Mouse (Mus musculus) embryo, embryonic 11 days (tissue): Measurements from ENCODE around the gene Papss2.
A peak's percentile ranks its signal among the peaks of the same experiment; 100 is the strongest.
"Not testable (repeated sequence)": the region's sequence is repeated elsewhere in the genome, so short reads cannot be mapped to it uniquely, and the experiment has no call there.

ENCODE experiments used
- DNase-seq: peaks from one replicate; pipeline ENCODE4 v3.0.0-alpha.2; 2015

Gene Papss2

DNA sequence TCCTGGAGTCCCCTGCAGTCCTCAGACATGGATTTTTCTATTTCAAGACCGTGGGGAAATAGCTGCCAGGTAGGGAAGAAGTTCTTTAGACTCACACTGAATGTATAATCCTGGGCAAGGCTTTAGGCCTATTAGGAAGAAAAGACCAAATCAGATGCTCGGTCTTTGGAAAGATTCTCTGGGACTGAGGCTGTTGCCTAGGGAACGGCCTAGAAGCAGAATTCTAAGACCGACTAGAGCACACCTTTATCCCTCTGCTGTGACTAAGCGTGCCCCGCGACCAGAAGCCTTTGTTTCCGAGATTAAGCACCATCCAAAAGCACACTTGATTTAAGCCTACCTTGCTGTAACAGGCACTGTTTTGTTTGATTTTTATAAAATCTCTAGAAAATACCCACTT is 46.4 kb downstream of the Papss2 start:
- DNase-seq: no peak

DNA sequence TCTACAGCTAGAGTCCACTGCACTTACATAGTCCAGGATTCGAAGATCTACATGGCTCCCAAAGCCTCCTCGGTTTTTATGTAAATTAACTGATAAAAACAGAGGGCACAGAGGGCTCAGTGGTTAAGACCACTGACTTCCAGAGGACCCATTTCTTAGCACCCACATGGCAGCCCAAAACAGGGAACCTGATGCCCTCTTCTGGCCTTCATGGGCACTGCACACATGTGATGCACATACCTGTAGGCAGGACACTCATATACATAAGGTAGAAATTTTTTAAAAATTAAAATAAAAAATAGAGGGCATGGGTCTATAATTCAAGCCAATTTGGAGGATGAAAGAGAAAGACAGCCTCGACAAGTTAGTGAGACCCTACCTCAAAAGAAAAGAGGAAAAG is 48.1 kb downstream of the Papss2 start:
- DNase-seq: no peak

DNA sequence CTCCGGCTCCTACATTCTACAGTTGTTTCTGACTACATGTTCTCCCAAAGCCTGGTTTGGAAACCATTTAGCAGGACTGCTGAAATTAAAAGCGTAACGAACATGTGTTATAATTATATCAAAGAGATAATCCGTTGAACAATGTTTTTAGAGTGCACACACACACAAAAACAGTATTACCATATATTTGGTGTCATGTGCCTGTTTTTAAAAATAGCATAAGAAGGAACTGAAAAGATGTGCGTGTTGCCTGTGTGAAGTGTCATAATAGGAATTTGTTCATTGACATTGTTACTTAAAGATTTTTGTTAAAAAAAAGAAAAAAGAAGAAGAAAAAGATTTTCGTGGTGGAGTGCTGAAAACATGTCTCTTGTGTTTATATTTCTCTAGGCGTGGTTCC is 50.3 kb downstream of the Papss2 start:
- DNase-seq: no peak

DNA sequence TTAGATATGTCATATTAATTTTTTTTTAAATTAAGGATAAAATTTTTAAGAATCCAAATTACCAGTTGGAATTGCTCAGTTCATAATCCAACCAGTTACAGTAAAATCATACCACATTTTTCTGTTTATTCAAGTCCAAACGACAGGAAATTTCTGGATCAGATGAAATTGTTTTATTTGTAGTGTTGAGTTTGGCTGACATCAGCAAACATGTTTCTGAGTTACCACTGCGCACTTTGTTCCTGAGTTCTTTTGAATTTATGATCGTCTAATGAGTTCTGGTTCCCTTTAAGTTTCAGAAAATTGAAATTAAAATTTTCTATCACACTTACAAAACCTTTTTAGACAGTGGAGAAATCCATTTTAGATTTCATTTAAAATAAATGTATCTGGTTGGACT is 50.8 kb downstream of the Papss2 start:
- DNase-seq: no peak

DNA sequence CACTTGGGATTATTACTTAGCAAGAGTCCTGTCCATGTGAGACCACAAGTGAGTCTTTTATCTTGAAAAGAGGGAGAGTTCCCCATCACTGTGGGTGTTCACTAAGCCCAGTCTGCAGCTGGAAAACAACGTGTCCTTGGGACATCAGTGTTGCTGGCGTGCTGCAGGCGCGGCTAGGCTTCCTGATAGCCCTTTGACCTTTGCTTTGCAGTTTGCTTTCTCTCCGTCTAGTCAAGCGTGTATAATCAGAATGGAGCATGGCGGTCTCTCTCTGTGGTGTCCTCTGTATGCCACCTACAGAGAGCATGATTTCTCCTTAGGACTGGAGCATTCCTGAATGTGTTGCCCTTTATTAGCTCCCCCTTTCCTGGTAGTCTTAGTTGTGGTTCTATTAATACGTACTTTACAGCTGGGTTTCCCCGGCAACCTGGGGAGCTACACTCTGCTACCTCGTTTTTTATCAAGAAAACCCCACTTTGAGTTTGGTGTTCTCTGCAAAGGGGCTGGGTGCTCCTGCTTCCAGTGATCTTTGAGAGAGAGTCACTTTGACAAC is 52.5 kb downstream of the Papss2 start:
- peak; percentile 47 for DNase-seq

DNA sequence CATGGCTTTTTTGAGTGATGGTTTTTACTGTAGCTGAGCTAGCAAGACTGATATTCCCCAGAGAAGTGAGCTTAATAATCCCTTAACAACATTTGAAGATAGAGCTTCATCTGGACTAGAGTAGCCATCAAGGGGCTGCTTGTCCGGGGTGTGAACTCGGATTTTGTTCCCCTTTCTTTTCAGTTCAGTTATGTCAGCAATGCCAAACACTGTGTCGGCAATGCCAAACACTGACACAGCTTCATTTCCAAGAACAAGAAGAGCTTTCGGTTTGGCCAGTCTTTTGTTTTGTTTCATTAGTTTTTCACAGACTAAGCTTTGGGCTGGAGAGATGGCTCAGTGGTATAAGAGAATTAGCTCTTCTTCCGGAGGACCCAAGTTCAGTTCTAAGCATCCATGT is 55.5 kb downstream of the Papss2 start:
- no peak for DNase-seq

DNA sequence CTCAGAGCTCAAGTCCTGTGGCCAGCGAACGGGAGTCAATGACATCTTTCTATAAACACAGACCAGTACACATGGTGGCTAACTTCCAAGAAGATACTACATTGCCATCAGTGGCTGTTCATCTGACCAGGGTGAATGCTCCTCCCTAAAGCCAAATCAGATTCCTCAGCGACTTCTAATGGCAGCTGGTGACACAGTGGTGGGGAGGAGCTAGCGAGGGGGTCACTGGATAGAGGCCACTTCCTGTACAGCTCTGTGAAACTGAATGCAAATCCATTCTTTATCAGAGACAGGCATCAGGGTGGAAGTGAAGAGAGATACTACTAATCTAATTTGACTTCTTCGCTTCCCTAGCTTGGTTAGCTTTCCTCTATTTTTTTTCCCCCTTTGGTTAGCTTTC is 57.5 kb downstream of the Papss2 start:
- no peak for DNase-seq

DNA sequence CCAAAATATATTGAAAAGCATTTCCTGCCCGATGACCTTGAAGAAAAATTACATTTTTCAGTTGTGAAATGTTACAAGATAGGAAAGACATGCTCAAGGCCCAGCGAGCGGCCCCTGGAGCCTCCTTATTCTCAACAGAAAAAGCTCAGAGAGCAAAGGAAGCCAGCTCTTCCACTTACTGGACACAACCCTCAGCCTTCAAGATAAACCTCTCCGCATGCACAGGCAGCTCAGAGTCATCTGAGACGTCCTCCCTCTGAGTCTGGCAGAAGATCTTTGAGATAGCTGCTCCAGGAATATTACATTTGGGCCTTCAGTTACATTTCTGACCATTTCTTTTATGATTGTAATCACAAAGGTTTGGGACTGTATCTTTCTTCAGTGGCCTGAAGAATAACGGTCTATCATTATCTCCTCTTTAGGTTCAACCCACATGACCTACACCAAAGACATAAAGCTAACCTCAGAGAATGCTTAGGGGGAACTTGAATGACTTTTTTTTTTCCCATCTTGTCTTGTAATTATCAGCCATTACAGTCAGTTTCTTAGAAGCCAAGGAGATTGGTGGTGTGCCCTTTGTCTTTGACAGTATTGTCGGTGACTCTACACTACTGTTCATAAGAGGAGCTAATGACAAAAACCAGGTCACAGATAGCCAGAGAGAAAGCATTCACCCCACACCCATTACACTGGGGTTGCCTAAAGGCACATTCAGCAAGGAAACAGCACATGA is 58.2 kb downstream of the Papss2 start:
- DNase-seq: no peak

DNA sequence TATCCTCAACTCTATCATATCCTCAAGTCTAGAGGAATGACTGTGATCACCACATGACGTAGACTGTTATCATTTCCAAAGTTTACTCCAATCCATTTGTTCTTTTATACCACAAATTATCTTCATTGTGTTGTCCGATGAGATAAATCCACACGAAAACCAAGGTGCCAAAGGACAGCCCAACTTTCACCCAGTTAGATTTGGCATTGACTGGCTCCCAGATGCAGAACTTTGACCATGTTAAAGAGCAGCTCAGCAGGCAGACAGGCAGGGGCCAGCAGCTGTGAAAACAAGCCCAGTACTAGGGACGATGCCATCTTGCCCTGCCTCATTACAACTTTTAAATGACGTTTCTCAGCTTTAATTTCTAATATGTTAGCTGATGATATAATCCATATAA is 63.8 kb downstream of the Papss2 start:
- DNase-seq: no peak

DNA sequence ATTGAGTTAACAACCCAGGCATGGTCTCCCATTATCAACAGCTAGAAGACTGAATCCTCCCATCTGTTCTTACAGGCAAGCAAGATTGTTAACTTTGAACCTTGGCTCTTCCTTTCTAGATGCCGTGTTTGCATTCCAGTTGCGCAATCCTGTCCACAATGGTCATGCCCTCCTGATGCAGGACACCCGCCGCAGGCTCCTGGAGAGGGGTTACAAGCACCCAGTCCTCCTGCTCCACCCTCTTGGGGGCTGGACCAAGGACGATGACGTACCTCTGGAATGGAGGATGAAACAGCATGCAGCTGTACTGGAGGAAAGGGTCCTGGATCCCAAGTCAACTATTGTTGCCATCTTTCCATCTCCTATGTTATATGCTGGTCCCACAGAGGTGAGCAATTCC is 67.3 kb downstream of the Papss2 start:
- DNase-seq: no peak

DNA sequence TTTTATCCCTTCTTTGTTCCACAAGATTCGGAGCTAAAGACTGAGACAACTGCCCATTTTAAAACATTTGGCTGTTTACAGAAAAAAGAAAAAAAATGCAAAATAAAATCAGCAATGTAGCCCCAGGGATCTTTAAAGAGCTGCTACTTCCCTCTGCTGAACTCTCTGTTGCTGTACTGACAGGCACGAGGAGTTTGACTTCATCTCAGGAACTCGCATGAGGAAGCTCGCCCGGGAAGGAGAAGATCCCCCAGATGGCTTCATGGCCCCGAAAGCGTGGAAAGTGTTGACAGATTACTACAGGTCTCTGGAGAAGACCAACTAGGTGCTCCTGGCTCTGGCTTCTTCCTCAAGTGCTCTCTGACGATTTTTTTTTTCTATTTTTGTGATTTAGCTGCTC is 69.7 kb downstream of the Papss2 start:
- no peak for DNase-seq

DNA sequence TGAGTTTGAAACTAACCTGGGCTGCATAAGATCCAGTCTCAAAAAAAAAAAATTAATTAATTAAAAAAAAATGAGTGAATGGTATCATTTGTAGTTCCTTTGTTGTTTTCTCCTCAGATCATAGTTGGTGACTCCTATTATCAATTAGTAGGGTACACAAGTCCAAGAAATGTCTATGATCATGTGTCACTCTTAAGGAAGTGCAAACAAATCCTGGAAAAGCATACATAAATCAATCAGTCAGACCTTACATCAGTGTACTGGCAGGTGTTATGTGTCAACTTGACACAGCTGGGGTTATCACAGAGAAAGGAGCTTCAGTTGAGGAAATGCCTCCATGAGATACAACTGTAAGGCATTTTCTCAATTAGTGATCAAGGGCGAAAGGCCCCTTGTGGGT is 72.2 kb downstream of the Papss2 start:
- not testable (repeated sequence) for DNase-seq

DNA sequence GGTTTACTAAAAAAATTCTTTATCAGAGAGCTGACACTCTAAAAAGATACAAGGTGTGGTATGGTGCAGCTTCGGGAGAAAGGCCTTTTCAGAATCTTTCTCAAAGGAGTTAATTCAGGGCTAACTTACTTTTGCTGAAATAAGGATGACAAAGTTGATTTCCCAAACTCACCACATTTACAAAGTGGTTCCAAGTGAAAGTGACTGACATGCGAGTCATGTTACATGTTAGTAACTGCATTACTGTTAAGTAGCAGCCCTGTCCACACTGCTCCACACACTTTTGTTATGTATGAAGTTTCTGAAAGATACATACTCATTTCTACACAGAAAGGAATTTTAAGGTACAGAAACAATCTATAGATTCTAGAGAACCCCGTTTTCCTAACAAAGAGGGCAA is 80.2 kb downstream of the Papss2 start:
- no peak for DNase-seq

DNA sequence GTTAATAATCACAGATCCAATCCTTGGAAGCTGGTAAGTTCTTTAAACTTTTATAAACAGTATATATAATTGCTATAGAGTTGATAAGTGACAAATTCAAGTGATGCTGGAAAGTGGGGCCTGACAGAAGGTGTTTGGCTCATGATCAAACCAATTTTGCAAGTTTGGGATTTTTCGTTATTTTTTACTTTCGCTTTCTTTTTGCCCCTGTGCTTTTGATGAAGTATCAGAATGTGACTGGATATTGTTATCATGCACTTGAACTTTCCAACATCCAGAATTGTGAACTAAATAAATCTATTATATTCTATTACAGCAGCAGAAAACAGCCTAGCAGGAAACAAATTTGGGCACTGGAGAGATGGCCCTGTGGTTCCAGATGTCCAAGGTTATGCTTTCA is 85.3 kb downstream of the Papss2 start:
- no peak for DNase-seq

DNA sequence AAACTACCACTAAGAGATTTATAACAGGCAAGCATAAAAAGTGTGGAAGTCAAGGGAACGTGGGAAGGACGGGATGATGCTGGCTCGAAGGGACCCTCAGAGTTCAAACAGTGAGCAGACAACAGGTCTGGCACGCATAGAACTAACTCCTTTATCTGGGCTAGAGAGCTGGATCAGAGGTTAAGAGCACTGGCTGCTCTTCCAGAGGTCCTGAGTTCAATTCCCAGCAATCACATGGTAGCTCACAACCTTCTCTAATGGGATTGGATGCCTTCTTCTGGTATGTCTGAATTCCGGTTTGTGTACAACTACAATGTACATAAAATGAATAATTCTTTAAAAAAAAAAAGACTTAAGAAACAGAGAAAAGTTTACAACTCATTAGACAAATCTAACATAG is 87.5 kb downstream of the Papss2 start:
- DNase-seq: no peak

DNA sequence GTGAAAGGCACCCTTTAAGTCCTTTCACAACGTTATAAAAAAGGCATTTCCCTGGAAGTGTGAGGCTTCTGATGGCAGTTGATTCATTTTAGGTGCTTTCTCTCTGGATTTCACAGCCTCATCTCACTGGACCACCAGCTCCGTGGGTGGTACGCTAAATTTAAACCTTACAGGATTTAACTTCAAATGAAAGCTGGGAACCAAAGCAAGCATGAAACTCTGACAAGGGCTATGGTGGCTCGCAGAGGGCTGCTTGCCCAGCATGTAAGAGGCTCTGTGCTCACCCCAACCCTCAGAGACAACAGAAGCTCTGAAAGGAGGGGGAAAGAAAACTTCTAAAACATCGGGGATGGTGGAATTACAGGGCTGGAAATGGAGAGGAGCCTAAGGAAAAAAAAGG is 92.1 kb downstream of the Papss2 start:
- no peak for DNase-seq

DNA sequence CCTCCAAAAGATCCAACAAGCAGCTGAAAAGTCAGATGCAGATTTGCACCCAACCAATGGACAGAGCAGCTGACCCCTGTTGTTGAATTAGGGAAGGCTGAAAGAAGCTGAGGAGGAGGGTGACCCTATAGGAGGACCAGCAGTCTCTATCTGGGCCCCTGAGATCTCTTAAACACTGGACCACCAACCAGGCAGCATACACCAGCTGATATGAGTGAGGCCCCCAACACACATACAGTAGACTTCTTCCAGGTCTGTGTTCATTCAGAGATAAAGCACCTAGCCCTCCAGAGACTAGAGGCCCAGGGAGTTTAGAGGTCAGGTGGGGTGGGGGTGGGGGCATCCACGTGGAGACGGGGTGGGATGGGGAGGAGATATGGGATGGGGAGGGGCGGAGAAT is 92.6 kb downstream of the Papss2 start:
- not testable (repeated sequence) for DNase-seq

DNA sequence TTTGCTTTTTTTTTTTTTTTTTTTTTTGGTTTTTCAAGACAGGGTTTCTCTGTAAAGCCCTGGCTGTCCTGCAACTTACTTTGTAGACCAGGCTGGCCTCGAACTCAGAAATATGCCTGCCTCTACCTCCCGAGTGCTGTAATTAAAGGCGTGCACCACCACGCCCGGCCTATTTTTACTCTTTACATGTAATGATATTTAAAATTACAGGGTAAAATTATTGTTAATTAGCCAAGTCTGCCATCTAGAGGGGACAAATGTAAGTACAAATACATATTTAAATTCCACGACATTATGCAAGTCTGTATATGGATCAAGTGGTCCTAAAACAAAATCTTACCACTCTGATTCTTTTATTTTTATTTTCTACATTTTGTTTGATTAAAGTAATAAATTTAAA is 94.1 kb downstream of the Papss2 start:
- peak; percentile 41 for DNase-seq

DNA sequence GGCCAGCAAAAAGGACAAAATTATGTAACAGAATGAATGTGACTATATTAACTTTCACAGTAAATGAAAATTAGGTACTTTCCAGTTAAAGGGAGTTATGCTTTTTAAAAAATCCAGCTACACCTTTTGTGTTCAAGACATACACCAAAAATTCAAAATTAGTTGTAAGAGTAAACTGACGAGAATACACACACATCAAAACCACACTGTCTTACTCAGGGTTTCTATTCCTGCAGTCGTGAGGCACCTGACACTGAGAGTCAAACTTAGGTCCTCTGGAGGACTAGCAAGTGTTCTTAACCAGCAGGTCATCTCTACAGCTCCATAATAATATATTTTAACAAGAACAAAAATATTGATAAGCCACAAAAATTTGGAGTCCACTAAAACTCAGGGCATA is 101.1 kb downstream of the Papss2 start:
- DNase-seq: no peak

DNA sequence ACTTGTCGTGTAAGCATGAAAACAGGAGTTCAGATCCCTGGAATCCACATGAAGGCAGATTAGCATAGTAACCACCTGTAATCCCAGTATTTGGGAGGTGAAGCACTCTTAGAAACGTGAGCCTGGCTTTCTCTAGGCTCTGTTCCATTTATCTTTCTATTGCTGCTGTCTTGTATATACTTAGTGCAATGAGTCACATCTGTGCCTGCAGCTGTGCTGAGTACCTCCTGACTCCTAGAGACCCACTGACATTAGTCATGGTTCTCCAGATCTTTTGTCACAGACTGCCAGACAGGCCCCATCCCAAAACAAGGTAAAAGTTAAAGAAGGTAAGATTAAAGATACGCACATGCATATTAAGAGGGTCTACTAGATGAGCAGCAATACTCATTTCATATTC is 106.6 kb downstream of the Papss2 start:
- DNase-seq: no peak

DNA sequence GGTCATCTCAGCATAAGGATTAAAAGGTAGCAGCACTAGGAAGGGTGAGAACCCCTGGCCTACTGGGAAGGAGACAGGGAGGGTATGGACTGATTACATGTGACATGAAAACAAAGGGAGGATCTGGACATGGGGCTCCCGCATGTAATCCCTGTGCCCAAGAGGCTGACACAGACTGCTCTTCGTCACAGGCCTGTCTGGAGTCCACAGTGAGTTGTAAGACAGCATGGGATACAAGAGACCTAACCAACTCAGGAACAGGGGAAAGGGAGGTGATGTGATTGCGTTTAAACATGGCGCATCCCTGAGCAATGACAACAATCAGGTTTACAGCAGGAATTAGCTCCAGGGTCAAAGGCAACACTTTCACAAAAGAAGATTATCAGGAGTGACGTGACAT is 113.4 kb downstream of the Papss2 start:
- DNase-seq: no peak

DNA sequence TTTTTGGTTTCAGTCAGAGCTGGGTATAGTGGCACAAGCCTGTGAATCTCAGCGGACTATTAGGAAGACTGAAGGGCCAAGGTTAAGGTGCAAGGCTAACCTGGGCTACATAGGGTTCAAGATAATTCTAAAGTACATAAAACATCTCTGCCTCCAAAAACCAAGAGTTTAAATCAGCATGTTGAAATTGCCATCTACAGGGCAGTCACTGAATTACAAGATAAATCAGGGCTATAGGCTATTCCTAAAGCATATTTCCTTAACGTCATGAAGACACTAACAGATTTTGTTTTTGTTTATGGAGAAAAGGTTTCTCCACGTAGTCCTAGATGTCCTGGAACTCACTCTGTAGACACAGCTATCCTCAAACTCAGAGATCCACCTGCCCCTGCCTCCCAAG is 114.7 kb downstream of the Papss2 start:
- peak; percentile 34 for DNase-seq

DNA sequence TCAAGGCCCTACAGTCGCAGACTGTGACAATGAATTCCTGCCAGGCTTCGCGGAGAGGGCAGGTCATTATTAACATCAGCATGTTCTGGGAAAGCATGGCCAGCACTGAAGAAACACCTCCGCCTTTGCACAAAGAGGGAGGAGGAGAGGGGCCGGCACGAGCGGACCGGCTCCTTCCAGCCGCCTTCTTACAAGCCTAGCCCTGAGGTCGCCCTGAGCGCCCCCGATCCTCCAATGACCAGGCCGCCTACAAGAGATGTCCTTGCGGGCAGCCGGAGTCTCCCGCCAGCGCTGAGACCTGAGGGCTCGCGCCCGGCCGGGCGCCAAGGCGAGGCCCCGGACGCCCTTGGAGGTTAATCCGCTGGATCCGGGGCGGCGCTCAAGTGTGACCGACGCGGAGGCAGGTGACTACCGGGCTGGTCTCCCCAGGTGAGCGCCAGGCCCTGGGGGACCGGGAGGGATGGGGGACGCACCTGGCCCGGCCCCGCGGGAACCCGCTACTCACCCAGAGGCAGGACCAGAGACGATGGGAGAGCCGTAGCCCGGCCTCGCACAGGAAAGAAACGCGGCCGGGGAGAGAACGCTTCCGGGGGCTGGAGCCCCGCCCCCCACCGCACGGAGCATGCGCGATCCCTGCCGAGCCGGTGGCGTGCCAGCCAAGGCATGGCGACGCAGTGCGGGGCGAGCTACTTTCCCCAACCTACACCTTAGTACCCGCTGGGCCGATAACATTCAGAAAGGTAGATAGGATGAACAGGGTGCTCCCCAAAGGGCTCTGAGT is 116.4 kb downstream of the Papss2 start:
- DNase-seq: peak; percentile 94

DNA sequence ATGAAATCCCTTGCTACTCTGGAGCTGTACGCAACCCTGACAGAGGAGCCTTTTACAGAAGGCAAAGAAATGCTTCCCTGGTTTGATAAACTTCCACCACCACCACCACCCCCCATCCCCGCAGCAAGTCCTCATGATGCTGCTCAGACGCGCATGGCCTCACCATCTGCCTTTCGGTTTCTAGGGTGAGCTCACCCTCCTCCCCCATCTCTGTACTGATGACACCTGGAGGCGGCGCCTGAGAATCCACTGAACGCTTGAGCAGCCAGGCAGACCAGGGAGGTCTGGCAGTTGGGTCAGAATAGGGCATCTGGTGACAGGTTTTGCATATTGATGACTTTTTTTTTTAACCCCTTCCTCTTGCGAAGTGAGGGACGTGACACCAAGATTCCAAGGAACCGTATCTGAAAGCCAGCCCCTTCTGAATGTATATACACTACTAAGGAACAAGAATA is 117.0 kb downstream of the Papss2 start:
- peak; percentile 87 for DNase-seq
